Mouse (Mus musculus) liver, embryonic 14.5 days (tissue): ENCODE data around the gene Olfr10.

ENCODE experiments used
- CTCF ChIP-seq: IDR thresholded peaks from 2 replicates; pipeline ENCODE4 v1.5.1; 2016; ENCODE audit warnings: antibody characterized with exemption, low read depth, control low read depth
- EP300 ChIP-seq: IDR thresholded peaks from 2 replicates; pipeline ENCODE4 v1.6.1; 2016; ENCODE audit warnings: antibody characterized with exemption, low read depth

GRCm38 (mm10) chr11:49304441-49304840 lies at the start of gene Olfr10:
- TF ChIP-seq EP300 (no peak), CTCF (no peak)
